Mouse (Mus musculus): Measurements from ENCODE around the gene Ankrd40. TPM values are rescaled to one million over a fixed set of nuclear protein-coding genes. Genes with fewer than 3 reads are reported as not detected.
A peak's percentile ranks its signal among the peaks of the same experiment; 100 is the strongest.

Gene Ankrd40
- polyA plus RNA-seq, 1 experiment from 2014 or later, result 36.2 TPM

GRCm38 (mm10) chr11:94369981-94370380, 42.2 kb downstream of the Ankrd40 start:
- Histone ChIP-seq H3K27me3 (replicated peaks) (no peaks in the 10 kb centered on the region), H3K4me1 (peaks cover 5% of the 10 kb centered on the region; the same call in 1 of the 2 replicates), H3K9me3 (no peaks in the 10 kb centered on the region), H3K36me3 (no peaks in the 10 kb centered on the region), H3K4me3 (no peak overlapping the region), H3K27ac (no peak overlapping the region), H3K9ac (no peak overlapping the region), H3K4me2 (replicated peaks) (no peak overlapping the region)
- no peak for ATAC-seq (ENCODE audit: low FRiP score, low read depth)
- 82% methylated on average over 6 of the region's 6 CpGs for WGBS

GRCm38 (mm10) chr11:94370809-94371208, 43.0 kb downstream of the Ankrd40 start:
- no peak overlapping the region for H3K4me2 ChIP-seq (replicated peaks)
- H3K9me3 ChIP-seq, result no peaks in the 10 kb centered on the region
- no peak overlapping the region for H3K27ac ChIP-seq
- no peaks in the 10 kb centered on the region for H3K27me3 ChIP-seq (replicated peaks)
- H3K36me3 ChIP-seq, result no peaks in the 10 kb centered on the region
- no peak overlapping the region for H3K4me3 ChIP-seq
- H3K9ac ChIP-seq, result no peak overlapping the region
- no peak for ATAC-seq (ENCODE audit: low FRiP score, low read depth)
- 40% methylated on average over 5 of the region's 5 CpGs for WGBS
- peaks cover 5% of the 10 kb centered on the region; the same call in 1 of the 2 replicates for H3K4me1 ChIP-seq

- ATAC-seq (ENCODE audit: low FRiP score, low read depth), result no peak
- H3K4me2 ChIP-seq (replicated peaks), result no peak overlapping the region
- H3K27ac ChIP-seq, result no peak overlapping the region
- no peak overlapping the region for H3K4me3 ChIP-seq
- no peaks in the 10 kb centered on the region for H3K9me3 ChIP-seq
- peaks cover 5% of the 10 kb centered on the region; the same call in 1 of the 2 replicates for H3K4me1 ChIP-seq
- WGBS, result 93% methylated on average over 13 of the region's 13 CpGs
- H3K27me3 ChIP-seq (replicated peaks), result no peaks in the 10 kb centered on the region
- no peak overlapping the region for H3K9ac ChIP-seq
- H3K36me3 ChIP-seq, result no peaks in the 10 kb centered on the region
These were observed 46.6 kb downstream of the Ankrd40 start for GRCm38 (mm10) chr11:94374276-94374948.

- no peaks in the 10 kb centered on the region for H3K4me1 ChIP-seq
- H3K4me3 ChIP-seq, result no peak overlapping the region
- no peaks in the 10 kb centered on the region for H3K9me3 ChIP-seq
- H3K4me2 ChIP-seq (replicated peaks), result no peak overlapping the region
- WGBS, result 31% methylated on average over 2 of the region's 2 CpGs
- no peak overlapping the region for H3K9ac ChIP-seq
- no peak overlapping the region for H3K27ac ChIP-seq
- no peaks in the 10 kb centered on the region for H3K27me3 ChIP-seq (replicated peaks)
- no peaks in the 10 kb centered on the region for H3K36me3 ChIP-seq
- no peak for ATAC-seq (ENCODE audit: low FRiP score, low read depth)
These were observed 51.3 kb downstream of the Ankrd40 start for GRCm38 (mm10) chr11:94379061-94379460.

- Histone ChIP-seq H3K36me3 (no peaks in the 10 kb centered on the region), H3K27ac (no peak overlapping the region), H3K4me1 (no peaks in the 10 kb centered on the region), H3K9ac (no peak overlapping the region), H3K9me3 (no peaks in the 10 kb centered on the region), H3K27me3 (replicated peaks) (no peaks in the 10 kb centered on the region), H3K4me3 (no peak overlapping the region), H3K4me2 (replicated peaks) (no peak overlapping the region)
- 76% methylated on average over 8 of the region's 8 CpGs for WGBS
- ATAC-seq (ENCODE audit: low FRiP score, low read depth), result no peak
These were observed 51.9 kb downstream of the Ankrd40 start for GRCm38 (mm10) chr11:94379736-94380135.

- Histone ChIP-seq H3K4me2 (replicated peaks) (peak overlapping the region; percentile 39), H3K27me3 (replicated peaks) (no peaks in the 10 kb centered on the region), H3K9ac (no peak overlapping the region), H3K4me3 (no peak overlapping the region), H3K9me3 (no peaks in the 10 kb centered on the region), H3K27ac (no peak overlapping the region), H3K4me1 (peaks cover 14% of the 10 kb centered on the region), H3K36me3 (no peaks in the 10 kb centered on the region)
- 0 out of 2 replicates have a peak, but pooled peaks have one; percentile 37 for ATAC-seq (ENCODE audit: low FRiP score, low read depth)
- WGBS, result 12% methylated on average over 12 of the region's 12 CpGs
These were observed 58.4 kb downstream of the Ankrd40 start for GRCm38 (mm10) chr11:94385977-94386771.

- Histone ChIP-seq H3K4me1 (peaks cover 20% of the 10 kb centered on the region), H3K36me3 (no peaks in the 10 kb centered on the region), H3K9ac (no peak overlapping the region), H3K4me2 (replicated peaks) (no peak overlapping the region), H3K9me3 (no peaks in the 10 kb centered on the region), H3K27me3 (replicated peaks) (peaks cover 14% of the 10 kb centered on the region), H3K27ac (no peak overlapping the region), H3K4me3 (no peak overlapping the region)
- 73% methylated on average over 4 of the region's 4 CpGs for WGBS
- no peak for ATAC-seq (ENCODE audit: low FRiP score, low read depth)
These were observed 60.0 kb downstream of the Ankrd40 start for GRCm38 (mm10) chr11:94387756-94388155.

GRCm38 (mm10) chr11:94389021-94389420, 61.2 kb downstream of the Ankrd40 start:
- H3K27me3 ChIP-seq (replicated peaks), result peaks cover 22% of the 10 kb centered on the region
- 83% methylated on average over 4 of the region's 4 CpGs for WGBS

GRCm38 (mm10) chr11:94389724-94390396, 62.1 kb downstream of the Ankrd40 start:
- WGBS, result 82% methylated on average over 6 of the region's 6 CpGs
- H3K27me3 ChIP-seq (replicated peaks), result peaks cover 23% of the 10 kb centered on the region

More at GRCm38 (mm10) chr11:94389021-94389420, 61.2 kb downstream of the Ankrd40 start:
- Histone ChIP-seq H3K9me3 (no peaks in the 10 kb centered on the region), H3K9ac (no peak overlapping the region), H3K4me2 (replicated peaks) (no peak overlapping the region), H3K4me3 (no peak overlapping the region), H3K36me3 (no peaks in the 10 kb centered on the region), H3K4me1 (peaks cover 21% of the 10 kb centered on the region), H3K27ac (no peak overlapping the region)
- no peak for ATAC-seq (ENCODE audit: low FRiP score, low read depth)

GRCm38 (mm10) chr11:94390825-94391224, 63.0 kb downstream of the Ankrd40 start:
- H3K27ac ChIP-seq, result no peak overlapping the region
- 93% methylated on average over 6 of the region's 6 CpGs for WGBS
- H3K9ac ChIP-seq, result no peak overlapping the region
- H3K4me3 ChIP-seq, result no peak overlapping the region
- H3K9me3 ChIP-seq, result no peaks in the 10 kb centered on the region
- H3K36me3 ChIP-seq, result no peaks in the 10 kb centered on the region
- no peak for ATAC-seq (ENCODE audit: low FRiP score, low read depth)
- H3K27me3 ChIP-seq (replicated peaks), result peaks cover 23% of the 10 kb centered on the region
- no peak overlapping the region for H3K4me2 ChIP-seq (replicated peaks)
- peaks cover 16% of the 10 kb centered on the region for H3K4me1 ChIP-seq

More at GRCm38 (mm10) chr11:94389724-94390396, 62.1 kb downstream of the Ankrd40 start:
- H3K27ac ChIP-seq, result no peak overlapping the region
- no peak overlapping the region for H3K9ac ChIP-seq
- H3K4me2 ChIP-seq (replicated peaks), result no peak overlapping the region
- H3K36me3 ChIP-seq, result no peaks in the 10 kb centered on the region
- ATAC-seq (ENCODE audit: low FRiP score, low read depth), result no peak
- no peak overlapping the region for H3K4me3 ChIP-seq
- peaks cover 21% of the 10 kb centered on the region for H3K4me1 ChIP-seq
- no peaks in the 10 kb centered on the region for H3K9me3 ChIP-seq

All from neural tube, embryonic 12.5 days (tissue).